Mouse (Mus musculus) right cerebral cortex, adult 2 months (tissue): Measurements from ENCODE around the gene Fam210b.

Experiments used
- DNase-seq, 2 experiments: peaks; one replicate each; pipeline ENCODE4 v3.0.0; 2021 to 2022; ENCODE audit warnings: low spot score in 2 of 2

Gene Fam210b

DNA sequence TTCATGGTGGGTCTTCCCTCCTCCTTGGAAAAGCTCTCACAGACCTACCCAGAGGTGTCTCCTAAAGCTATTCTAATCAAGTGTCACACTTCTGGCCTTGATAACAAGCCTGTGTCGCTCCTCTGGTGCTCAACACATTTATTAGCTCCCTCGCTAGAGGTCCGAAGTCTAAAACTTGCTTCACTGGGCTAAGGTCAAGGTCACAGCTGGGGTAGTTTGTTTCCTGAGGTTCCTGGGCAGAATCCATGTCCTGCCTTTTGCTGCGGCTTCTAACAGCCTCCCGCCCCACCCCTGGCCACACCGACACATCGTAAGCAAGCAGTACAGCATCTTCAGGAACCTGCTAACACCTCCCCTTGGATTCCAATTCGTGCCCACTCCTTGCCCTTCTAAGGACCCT lies 5.4 kb downstream of the Fam210b start:
- DNase-seq, result no peak

DNA sequence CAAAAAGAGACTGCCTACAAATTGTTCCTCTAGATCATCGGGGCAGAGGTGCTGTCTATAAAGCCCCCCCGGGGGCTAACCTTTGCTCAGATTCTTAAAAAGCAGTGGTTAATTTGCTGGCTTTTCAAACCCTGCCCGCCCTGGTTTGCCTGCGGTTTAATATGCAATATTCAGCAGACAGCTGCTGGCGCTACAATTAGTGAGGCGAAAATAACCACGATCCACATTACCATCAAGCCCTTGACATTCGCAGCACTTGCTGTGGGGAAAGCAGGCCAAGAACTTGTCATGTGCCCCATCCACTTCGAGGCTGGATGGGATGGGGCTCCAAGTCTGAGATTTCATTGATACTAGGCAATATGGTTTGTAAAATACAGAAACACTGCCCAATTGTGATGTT lies 7.9 kb downstream of the Fam210b start:
- DNase-seq, result no peak

- DNase-seq, result no peak
These were observed 9.4 kb downstream of the Fam210b start for GRCm38 (mm10) chr2:172354761-172355160.

DNA sequence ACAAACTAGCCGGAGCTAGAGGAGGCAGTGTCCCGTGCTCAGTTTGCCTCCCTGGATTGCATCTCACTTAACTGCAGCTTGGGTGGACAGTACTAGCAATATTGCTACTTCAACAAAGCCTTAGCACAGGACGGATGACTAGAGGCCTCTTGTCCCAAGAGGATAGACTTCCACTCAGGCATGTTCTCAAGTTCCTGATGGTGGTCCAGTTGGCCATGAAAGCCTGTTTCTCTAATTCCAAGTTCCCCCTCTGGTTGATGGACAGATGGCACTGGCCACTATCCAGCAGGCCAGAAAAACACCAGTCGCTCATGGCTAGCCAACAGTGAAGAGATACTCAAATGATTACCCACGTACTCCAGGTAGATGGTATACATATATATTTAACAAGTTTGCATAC lies 10.5 kb downstream of the Fam210b start:
- DNase-seq, result no peak

- DNase-seq, result no peak
These were observed 17.8 kb downstream of the Fam210b start for GRCm38 (mm10) chr2:172363176-172363575.

GRCm38 (mm10) chr2:172370411-172371223 lies 25.3 kb downstream of the Fam210b start, which contains the start of the genes Aurka and Cstf1:
Gene Aurka (minus strand): TSS chr2:172370535.
Gene Cstf1 (plus strand): TSS chr2:172370681.
- DNase-seq, result peak; percentile 96 to 97

GRCm38 (mm10) chr2:172371258-172371657 lies 25.9 kb downstream of the Fam210b start:
- DNase-seq, result no peak

DNA sequence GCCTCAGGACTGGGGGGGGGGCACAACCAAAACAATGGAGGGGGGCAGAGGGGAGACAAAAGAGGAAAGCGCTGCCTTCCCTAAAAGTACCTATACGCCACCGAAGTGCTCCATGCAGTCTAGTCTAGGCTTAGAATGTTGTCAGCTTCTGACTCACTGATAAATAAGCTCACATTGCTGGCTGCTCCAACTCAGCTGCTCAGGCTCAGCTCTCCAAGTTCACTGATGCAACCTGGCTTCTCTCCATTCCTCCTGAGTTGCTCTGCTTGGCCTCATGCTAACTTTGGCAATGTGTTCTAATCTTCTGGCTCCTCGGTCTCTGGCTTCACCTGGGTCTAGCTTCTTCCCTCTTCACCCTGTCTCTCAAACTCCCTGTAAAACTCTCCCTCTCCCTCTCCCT lies 31.2 kb downstream of the Fam210b start:
- DNase-seq, result no peak

GRCm38 (mm10) chr2:172376999-172377515 lies 31.7 kb downstream of the Fam210b start:
- no peak for DNase-seq

GRCm38 (mm10) chr2:172378332-172378731 lies 33.0 kb downstream of the Fam210b start:
- peak; percentile 40 to 45 for DNase-seq

GRCm38 (mm10) chr2:172380513-172380912 lies 35.1 kb downstream of the Fam210b start:
- no peak for DNase-seq

GRCm38 (mm10) chr2:172381341-172381740 lies 36.0 kb downstream of the Fam210b start:
- DNase-seq, result no peak

GRCm38 (mm10) chr2:172381898-172382297 lies 36.5 kb downstream of the Fam210b start:
- no peak for DNase-seq

DNA sequence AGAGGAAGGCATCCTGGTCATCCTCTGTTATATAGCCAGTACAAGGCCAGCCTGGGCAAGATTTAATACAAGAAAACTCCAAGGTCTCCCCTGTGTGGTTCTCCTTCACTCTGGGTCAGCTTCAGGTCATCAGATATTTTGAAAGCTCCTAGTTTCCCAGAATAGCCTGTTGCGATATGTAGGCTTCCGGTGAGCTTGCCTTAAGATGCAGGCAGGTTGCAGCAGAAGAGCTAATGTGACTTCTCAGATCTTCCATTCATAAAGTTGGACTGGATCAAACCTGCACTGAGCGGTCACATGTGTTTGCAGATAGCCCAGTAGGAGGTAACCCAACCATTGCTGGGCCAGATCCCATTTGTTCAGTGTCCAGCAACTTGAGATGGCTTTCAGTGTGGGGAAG lies 39.4 kb downstream of the Fam210b start:
- no peak for DNase-seq

GRCm38 (mm10) chr2:172390341-172390740 lies 45.0 kb downstream of the Fam210b start:
- no peak for DNase-seq

DNA sequence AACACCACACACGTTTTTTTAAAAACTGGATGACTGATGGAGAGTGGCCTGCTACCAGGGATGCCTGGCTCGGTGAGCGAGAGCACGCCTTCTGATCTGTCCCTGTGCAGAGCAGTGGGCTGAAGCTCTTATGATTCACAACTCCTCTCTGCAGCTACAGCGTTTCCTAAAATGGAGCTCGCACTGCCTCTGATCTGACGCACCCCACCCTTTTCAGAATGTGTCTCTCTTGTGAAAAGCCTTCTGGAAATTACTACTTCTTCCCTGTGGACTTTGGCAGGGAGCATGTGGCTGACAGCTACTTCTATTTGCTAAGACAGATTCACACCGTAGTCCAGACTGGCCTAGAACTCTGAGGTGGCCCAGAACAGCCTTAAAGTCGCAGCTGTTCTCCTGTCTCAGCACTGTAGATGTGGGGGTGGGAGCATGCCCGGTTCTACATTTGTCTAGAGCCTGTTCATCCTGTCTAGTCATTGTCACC lies 46.7 kb downstream of the Fam210b start:
- DNase-seq, result peak; percentile 64 to 70

- DNase-seq, result no peak
These were observed 48.2 kb downstream of the Fam210b start, which contains the start of gene Cass4 for GRCm38 (mm10) chr2:172393391-172394051. Gene Cass4 (plus strand): TSS chr2:172393794.

DNA sequence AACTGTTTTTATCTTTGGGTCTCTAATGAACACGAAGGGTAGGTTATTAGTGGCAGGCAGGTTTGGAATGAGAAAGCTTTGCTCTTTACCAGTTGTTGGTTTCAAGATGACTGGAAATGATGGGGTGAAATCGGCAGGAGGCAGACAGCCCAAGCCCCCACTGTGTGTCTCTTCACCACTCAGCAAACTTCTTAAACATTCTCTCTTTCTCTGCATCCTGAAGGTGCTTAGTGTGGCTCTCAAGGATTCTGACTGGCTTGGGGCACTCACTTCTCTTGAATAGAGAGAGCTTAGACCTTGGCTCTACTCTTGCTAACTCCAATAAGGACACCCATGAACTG lies 48.7 kb downstream of the Fam210b start:
- DNase-seq, result no peak

GRCm38 (mm10) chr2:172394671-172395070 lies 49.3 kb downstream of the Fam210b start:
- no peak for DNase-seq

DNA sequence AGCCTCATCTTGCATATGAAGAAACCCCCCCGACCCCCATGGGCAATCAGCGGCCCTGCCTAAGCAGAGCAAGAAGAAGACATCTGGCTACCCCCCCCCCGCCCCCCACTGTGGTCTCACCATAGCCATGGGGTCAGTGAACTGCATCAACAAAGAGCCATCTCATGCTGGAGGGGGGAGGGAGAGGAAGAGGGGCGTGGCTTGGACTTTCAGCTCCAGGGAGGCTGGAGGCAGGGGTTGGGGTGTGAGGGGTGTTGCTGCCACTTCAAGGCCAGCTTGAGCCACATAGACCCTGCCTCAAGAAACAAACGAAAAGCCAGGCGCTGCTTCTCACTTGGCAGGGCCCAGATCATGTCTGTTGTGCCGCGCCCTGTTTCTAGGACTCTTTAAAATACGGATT lies 50.6 kb downstream of the Fam210b start:
- DNase-seq, result no peak

- DNase-seq, result no peak
These were observed 54.5 kb downstream of the Fam210b start for GRCm38 (mm10) chr2:172399901-172400300.

DNA sequence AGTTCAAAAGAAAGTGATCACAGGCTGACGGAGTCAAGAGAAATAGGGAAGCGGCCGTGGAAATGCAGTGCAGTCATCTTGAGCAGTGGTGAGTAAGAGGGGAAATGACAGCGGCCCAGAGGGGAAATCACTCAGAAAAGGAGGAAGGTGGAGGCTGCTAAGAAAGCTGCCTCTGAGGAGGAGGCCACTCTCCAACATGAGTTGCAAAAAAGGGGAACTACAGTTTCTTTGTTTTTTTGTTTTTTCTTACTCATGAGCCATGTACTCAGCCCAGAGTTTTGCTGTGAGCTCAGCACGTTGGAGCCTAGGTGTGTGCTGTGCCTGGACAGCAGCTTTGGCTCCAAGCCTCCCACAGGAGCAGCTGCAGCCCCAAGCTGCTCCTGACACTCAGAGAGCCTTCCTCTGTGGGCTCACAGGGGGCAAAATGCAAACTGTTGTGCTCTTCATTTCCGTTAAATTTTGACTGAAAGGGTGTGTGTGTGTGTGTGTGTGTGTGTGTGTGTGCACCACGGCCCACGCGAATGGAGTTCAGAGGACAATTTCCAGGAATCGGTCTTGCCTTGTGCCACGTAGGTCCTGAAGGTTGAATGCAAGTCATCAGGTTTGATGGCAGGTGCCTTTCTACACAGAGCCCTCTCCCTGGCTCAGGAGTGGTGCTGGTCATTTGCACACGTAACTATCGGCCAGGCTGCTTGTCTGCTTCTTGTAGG lies 55.9 kb downstream of the Fam210b start:
- no peak for DNase-seq
